16 mouse cellular contexts compared by ENCODE assay signal in genomic region chr13:98001719-98002118, GRCm38 (mm10).
A peak's percentile ranks its signal among the peaks of the same experiment; 100 is the strongest.
DNase-seq lines count a peak whose midpoint lies in the region; ATAC-seq and TF ChIP-seq lines count a peak whose summit lies in the region.
"Had no signal": no experiment of that assay in that cellular context is flagged by ENCODE, and none has a peak within 500 bp of the region (broad histone marks: within the 10 kb centered on the region; RNA-seq: fewer than 3 reads in every experiment).

No protein-coding gene starts in this region.

- TF ChIP-seq CTCF in lung, postnatal 0 days (IDR thresholded peaks at IDR 0.05): no peak
- no peak for TF ChIP-seq CTCF in lung, adult 2 months (IDR thresholded peaks at IDR 0.05; ENCODE audit: insufficient read depth, low read length)

- H3K4me3 ChIP-seq in intestine, embryonic 14.5 days (ENCODE audit: low read depth, low read length): no peak overlapping the region
- H3K4me3 ChIP-seq in intestine, embryonic 16.5 days (ENCODE audit: low read length): no peak overlapping the region
- H3K4me3 ChIP-seq in lung, postnatal 0 days (ENCODE audit: low read depth, low read length): no peak overlapping the region
- no peak overlapping the region for H3K4me3 ChIP-seq in lung, adult 2 months (replicated peaks; ENCODE audit: extremely low read depth, low read depth, low read length)
- H3K4me3 ChIP-seq in embryonic facial prominence, embryonic 11.5 days (ENCODE audit: low read depth, low read length): no peak overlapping the region
- H3K4me3 ChIP-seq in limb, embryonic 14.5 days (replicated peaks; ENCODE audit: low read length): no peak overlapping the region
- H3K4me3 ChIP-seq: forebrain, embryonic 13.5 days; liver, embryonic 13.5 days had no signal

- no peak overlapping the region for H3K4me2 ChIP-seq in intestine, embryonic 14.5 days (ENCODE audit: low read length)
- H3K4me2 ChIP-seq in intestine, embryonic 16.5 days (ENCODE audit: low read depth, low read length): no peak overlapping the region
- no peak overlapping the region for H3K4me2 ChIP-seq in lung, postnatal 0 days (replicated peaks; ENCODE audit: low read depth, low read length)
- H3K4me2 ChIP-seq in embryonic facial prominence, embryonic 11.5 days (ENCODE audit: low read depth, low read length): no peak overlapping the region
- H3K4me2 ChIP-seq in limb, embryonic 14.5 days (replicated peaks; ENCODE audit: low read depth, low read length, severe bottlenecking): no peak overlapping the region
- H3K4me2 ChIP-seq: forebrain, embryonic 13.5 days; hindbrain, embryonic 14.5 days; liver, embryonic 13.5 days had no signal

- no peaks in the 10 kb centered on the region for H3K36me3 ChIP-seq in intestine, embryonic 14.5 days (ENCODE audit: control insufficient read depth, insufficient read depth, low read length)
- H3K36me3 ChIP-seq in intestine, embryonic 16.5 days (ENCODE audit: control insufficient read depth, insufficient read depth, low read length): no peaks in the 10 kb centered on the region
- H3K36me3 ChIP-seq in lung, postnatal 0 days (ENCODE audit: insufficient read depth, low read length): no peaks in the 10 kb centered on the region
- H3K36me3 ChIP-seq in embryonic facial prominence, embryonic 11.5 days (replicated peaks; ENCODE audit: control insufficient read depth, insufficient read depth, low read depth, low read length): no peaks in the 10 kb centered on the region
- H3K36me3 ChIP-seq in limb, embryonic 14.5 days (ENCODE audit: control insufficient read depth, insufficient read depth, low read length): no peaks in the 10 kb centered on the region
- H3K36me3 ChIP-seq: liver, embryonic 13.5 days had no signal

- no peak overlapping the region for H3K9ac ChIP-seq in intestine, embryonic 14.5 days (ENCODE audit: low read length)
- no peak overlapping the region for H3K9ac ChIP-seq in intestine, embryonic 16.5 days (ENCODE audit: low read depth, low read length)
- no peak overlapping the region for H3K9ac ChIP-seq in lung, postnatal 0 days (replicated peaks; ENCODE audit: low read depth)
- H3K9ac ChIP-seq in embryonic facial prominence, embryonic 11.5 days (replicated peaks; ENCODE audit: low read length): peak overlapping the region; percentile 34
- H3K9ac ChIP-seq in limb, embryonic 14.5 days (ENCODE audit: low read depth, low read length, severe bottlenecking): no peak overlapping the region
- H3K9ac ChIP-seq: forebrain, embryonic 13.5 days; hindbrain, embryonic 14.5 days; liver, embryonic 13.5 days had no signal

- WGBS in intestine, embryonic 14.5 days: 67% methylated on average over 11 of the region's 11 CpGs
- WGBS in intestine, embryonic 16.5 days: 72% methylated on average over 11 of the region's 11 CpGs
- WGBS in lung, postnatal 0 days: 58% methylated on average over 11 of the region's 11 CpGs
- 76% methylated on average over 11 of the region's 11 CpGs for WGBS in lung, adult 2 months
- 87% methylated on average over 11 of the region's 11 CpGs for WGBS in embryonic facial prominence, embryonic 11.5 days
- 80% methylated on average over 11 of the region's 11 CpGs for WGBS in limb, embryonic 14.5 days

- no peak for DNase-seq in intestine, embryonic 14.5 days (ENCODE audit: low spot score)
- peak; percentile 16 for DNase-seq in lung, postnatal 0 days (ENCODE audit: low spot score)
- no peak for DNase-seq in lung, adult 2 months
- no peak for DNase-seq in embryonic facial prominence, embryonic 11.5 days (ENCODE audit: low spot score)
- DNase-seq in limb, embryonic 14.5 days (ENCODE audit: low spot score): no peak
- DNase-seq in thymus, postnatal 36 days: no peak
- DNase-seq: cerebellum, adult 9-10 months; gastrocnemius, postnatal 25 days; kidney, adult 11 months; layer of hippocampus, postnatal 36 days; liver, embryonic 13.5 days; spleen, adult 18-20 months; thymus, postnatal 14 days had no signal

- TF ChIP-seq EP300 in lung, postnatal 0 days (IDR thresholded peaks at IDR 0.05): no peak

- TF ChIP-seq POLR2A in lung, adult 2 months (IDR thresholded peaks at IDR 0.05; ENCODE audit: borderline replicate concordance, extremely low read depth, low read depth, low read length): no peak
- no peak for TF ChIP-seq POLR2A in limb, embryonic 14.5 days (IDR thresholded peaks at IDR 0.05; ENCODE audit: borderline replicate concordance, extremely low read depth, insufficient read depth, insufficient read length)

- no peak for ATAC-seq in intestine, embryonic 14.5 days (replicated peaks; ENCODE audit: low FRiP score, low TSS enrichment, low read depth)
- no peak for ATAC-seq in intestine, embryonic 16.5 days
- ATAC-seq in lung, postnatal 0 days: peak; percentile 10; the same call in 1 of the 2 replicates
- no peak for ATAC-seq in embryonic facial prominence, embryonic 11.5 days (replicated peaks; ENCODE audit: insufficient number of reproducible peaks, low FRiP score, low TSS enrichment, low read depth)
- no peak for ATAC-seq in limb, embryonic 14.5 days (ENCODE audit: low FRiP score, low read depth)
- ATAC-seq: forebrain, embryonic 13.5 days had no signal

- no peaks in the 10 kb centered on the region for H3K27me3 ChIP-seq in intestine, embryonic 14.5 days (replicated peaks; ENCODE audit: control insufficient read depth, insufficient read depth, low read length)
- no peaks in the 10 kb centered on the region for H3K27me3 ChIP-seq in intestine, embryonic 16.5 days (replicated peaks; ENCODE audit: control insufficient read depth, insufficient read depth, low read length)
- H3K27me3 ChIP-seq in lung, postnatal 0 days (replicated peaks; ENCODE audit: insufficient read depth, low read length): no peaks in the 10 kb centered on the region
- no peaks in the 10 kb centered on the region for H3K27me3 ChIP-seq in embryonic facial prominence, embryonic 11.5 days (ENCODE audit: control insufficient read depth, insufficient read depth, low read length)
- H3K27me3 ChIP-seq in limb, embryonic 14.5 days (ENCODE audit: control insufficient read depth, insufficient read depth, low read length): no peaks in the 10 kb centered on the region
- H3K27me3 ChIP-seq: forebrain, embryonic 13.5 days; liver, embryonic 13.5 days had no signal

- peaks cover 12% of the 10 kb centered on the region for H3K4me1 ChIP-seq in intestine, embryonic 14.5 days (replicated peaks; ENCODE audit: control insufficient read depth, insufficient read depth, low read length)
- 0 out of 2 replicates have a peak, but pooled peaks cover 4% of the 10 kb centered on the region for H3K4me1 ChIP-seq in intestine, embryonic 16.5 days (ENCODE audit: control insufficient read depth, insufficient read depth, low read length)
- H3K4me1 ChIP-seq in lung, postnatal 0 days (ENCODE audit: insufficient read depth, low read depth, low read length): peaks cover 3% of the 10 kb centered on the region; the same call in 1 of the 2 replicates
- H3K4me1 ChIP-seq in lung, adult 2 months (ENCODE audit: control insufficient read depth, insufficient read depth, low read length): no peaks in the 10 kb centered on the region; the same call in 1 of the 2 replicates
- H3K4me1 ChIP-seq in embryonic facial prominence, embryonic 11.5 days (ENCODE audit: control insufficient read depth, insufficient read depth, low read length): no peaks in the 10 kb centered on the region
- H3K4me1 ChIP-seq in limb, embryonic 14.5 days (ENCODE audit: control insufficient read depth, insufficient read depth, low read length): peaks cover 9% of the 10 kb centered on the region; the same call in 1 of the 2 replicates
- H3K4me1 ChIP-seq: liver, embryonic 13.5 days had no signal

- no peaks in the 10 kb centered on the region for H3K9me3 ChIP-seq in intestine, embryonic 14.5 days (ENCODE audit: control insufficient read depth, low read length)
- H3K9me3 ChIP-seq in intestine, embryonic 16.5 days (ENCODE audit: control insufficient read depth, low read length): no peaks in the 10 kb centered on the region
- H3K9me3 ChIP-seq in lung, postnatal 0 days (ENCODE audit: low read length): no peaks in the 10 kb centered on the region
- H3K9me3 ChIP-seq in embryonic facial prominence, embryonic 11.5 days (replicated peaks; ENCODE audit: control insufficient read depth, low read length): no peaks in the 10 kb centered on the region
- no peaks in the 10 kb centered on the region for H3K9me3 ChIP-seq in limb, embryonic 14.5 days (ENCODE audit: control insufficient read depth, low read length)
- H3K9me3 ChIP-seq: forebrain, embryonic 13.5 days; liver, embryonic 13.5 days had no signal

- peak overlapping the region; percentile 27; the same call in 1 of the 2 replicates for H3K27ac ChIP-seq in intestine, embryonic 14.5 days (ENCODE audit: low read depth)
- no peak overlapping the region for H3K27ac ChIP-seq in intestine, embryonic 16.5 days (ENCODE audit: low read length)
- H3K27ac ChIP-seq in lung, postnatal 0 days (ENCODE audit: low read length): peak overlapping the region; percentile 68
- H3K27ac ChIP-seq in embryonic facial prominence, embryonic 11.5 days (replicated peaks; ENCODE audit: low read depth, low read length): no peak overlapping the region
- 0 out of 2 replicates have a peak overlapping the region, but pooled peaks have one; percentile 2 for H3K27ac ChIP-seq in limb, embryonic 14.5 days (replicated peaks; ENCODE audit: low read depth, low read length)
- H3K27ac ChIP-seq: forebrain, embryonic 13.5 days; hindbrain, embryonic 14.5 days; liver, embryonic 13.5 days had no signal

Comparison
In these comparisons a context has a peak if more than half of its experiments do, and no peak if none do; other contexts are left out.
1. H3K27ac ChIP-seq: peak in intestine, embryonic 14.5 days (single experiment), lung, postnatal 0 days (single experiment) and limb, embryonic 14.5 days (single experiment); none in intestine, embryonic 16.5 days (single experiment) and embryonic facial prominence, embryonic 11.5 days (single experiment).